Mouse (Mus musculus): Measurements from ENCODE around the gene Hs2st1. TPM values are rescaled to one million over a fixed set of nuclear protein-coding genes. Genes with fewer than 3 reads are reported as not detected.

The Hs2st1 gene
- polyA plus RNA-seq, 1 experiment from 2014 or later, result 2.2 TPM

GRCm38 (mm10) chr3:144501930-144502329 is 68.1 kb downstream of the Hs2st1 start:
- Histone ChIP-seq H3K36me3 (no peaks in the 10 kb centered on the region), H3K27me3 (no peaks in the 10 kb centered on the region), H3K9ac (no peak overlapping the region), H3K9me3 (replicated peaks) (no peaks in the 10 kb centered on the region), H3K4me3 (replicated peaks) (no peak overlapping the region), H3K4me2 (no peak overlapping the region), H3K27ac (no peak overlapping the region), H3K4me1 (replicated peaks) (peaks cover 13% of the 10 kb centered on the region)
- DNase-seq (no peak), ATAC-seq (ENCODE audit: low read depth) (no peak)
- 77% methylated on average over 7 of the region's 7 CpGs for WGBS (ENCODE audit: insufficient replicate concordance)

GRCm38 (mm10) chr3:144496762-144497161 is 73.2 kb downstream of the Hs2st1 start:
- DNase-seq (no peak), ATAC-seq (ENCODE audit: low read depth) (no peak)
- Histone ChIP-seq H3K27me3 (no peaks in the 10 kb centered on the region), H3K36me3 (no peaks in the 10 kb centered on the region), H3K27ac (no peak overlapping the region), H3K9me3 (replicated peaks) (no peaks in the 10 kb centered on the region), H3K4me1 (replicated peaks) (no peaks in the 10 kb centered on the region), H3K4me2 (no peak overlapping the region), H3K9ac (no peak overlapping the region), H3K4me3 (replicated peaks) (no peak overlapping the region)
- 74% methylated on average over 5 of the region's 5 CpGs for WGBS (ENCODE audit: insufficient replicate concordance)

GRCm38 (mm10) chr3:144494838-144495237 is 75.1 kb downstream of the Hs2st1 start:
- H3K27ac ChIP-seq, result no peak overlapping the region
- H3K9ac ChIP-seq, result no peak overlapping the region
- WGBS (ENCODE audit: insufficient replicate concordance), result 64% methylated on average over 5 of the region's 5 CpGs
- no peaks in the 10 kb centered on the region for H3K36me3 ChIP-seq
- no peak overlapping the region for H3K4me2 ChIP-seq
- H3K27me3 ChIP-seq, result no peaks in the 10 kb centered on the region
- H3K4me1 ChIP-seq (replicated peaks), result no peaks in the 10 kb centered on the region
- no peaks in the 10 kb centered on the region for H3K9me3 ChIP-seq (replicated peaks)
- no peak overlapping the region for H3K4me3 ChIP-seq (replicated peaks)
- DNase-seq, result no peak
- ATAC-seq (ENCODE audit: low read depth), result no peak

GRCm38 (mm10) chr3:144488787-144489186 is 81.2 kb downstream of the Hs2st1 start:
- 20% methylated on average over 2 of the region's 2 CpGs for WGBS (ENCODE audit: insufficient replicate concordance)
- Histone ChIP-seq H3K27me3 (no peaks in the 10 kb centered on the region), H3K36me3 (no peaks in the 10 kb centered on the region), H3K27ac (no peak overlapping the region), H3K4me3 (replicated peaks) (no peak overlapping the region), H3K9me3 (replicated peaks) (no peaks in the 10 kb centered on the region), H3K4me2 (no peak overlapping the region), H3K9ac (no peak overlapping the region), H3K4me1 (replicated peaks) (peaks cover 8% of the 10 kb centered on the region)
- ATAC-seq (ENCODE audit: low read depth) (peak; percentile 54; the same call in 1 of the 2 replicates), DNase-seq (no peak)

GRCm38 (mm10) chr3:144480595-144480994 is 89.4 kb downstream of the Hs2st1 start:
- Histone ChIP-seq H3K9ac (no peak overlapping the region), H3K27ac (no peak overlapping the region), H3K36me3 (no peaks in the 10 kb centered on the region), H3K4me2 (no peak overlapping the region), H3K4me3 (replicated peaks) (no peak overlapping the region), H3K9me3 (replicated peaks) (no peaks in the 10 kb centered on the region), H3K4me1 (replicated peaks) (no peaks in the 10 kb centered on the region), H3K27me3 (no peaks in the 10 kb centered on the region)
- no peak for ATAC-seq (ENCODE audit: low read depth)
- DNase-seq, result no peak
- 77% methylated on average over 5 of the region's 5 CpGs for WGBS (ENCODE audit: insufficient replicate concordance)

- no peaks in the 10 kb centered on the region for H3K27me3 ChIP-seq
These were observed 91.6 kb downstream of the Hs2st1 start for GRCm38 (mm10) chr3:144478427-144478794.

GRCm38 (mm10) chr3:144477707-144478426 is 92.1 kb downstream of the Hs2st1 start:
- ATAC-seq (ENCODE audit: low read depth) (no peak), DNase-seq (no peak)
- Histone ChIP-seq H3K36me3 (no peaks in the 10 kb centered on the region), H3K9me3 (replicated peaks) (no peaks in the 10 kb centered on the region), H3K27ac (no peak overlapping the region), H3K27me3 (no peaks in the 10 kb centered on the region), H3K4me1 (replicated peaks) (no peaks in the 10 kb centered on the region), H3K4me2 (no peak overlapping the region), H3K9ac (no peak overlapping the region), H3K4me3 (replicated peaks) (no peak overlapping the region)
- 82% methylated on average over 12 of the region's 12 CpGs for WGBS (ENCODE audit: insufficient replicate concordance)

More at GRCm38 (mm10) chr3:144478427-144478794, 91.6 kb downstream of the Hs2st1 start:
- no peaks in the 10 kb centered on the region for H3K4me1 ChIP-seq (replicated peaks)
- ATAC-seq (ENCODE audit: low read depth) (no peak), DNase-seq (no peak)
- H3K27ac ChIP-seq, result no peak overlapping the region
- 84% methylated on average over 7 of the region's 7 CpGs for WGBS (ENCODE audit: insufficient replicate concordance)
- no peak overlapping the region for H3K4me2 ChIP-seq
- no peaks in the 10 kb centered on the region for H3K36me3 ChIP-seq
- no peak overlapping the region for H3K9ac ChIP-seq
- no peak overlapping the region for H3K4me3 ChIP-seq (replicated peaks)
- no peaks in the 10 kb centered on the region for H3K9me3 ChIP-seq (replicated peaks)

- Histone ChIP-seq H3K4me2 (no peak overlapping the region), H3K4me1 (replicated peaks) (peaks cover under 1% of the 10 kb centered on the region; the same call in 1 of the 2 replicates), H3K27me3 (no peaks in the 10 kb centered on the region), H3K36me3 (no peaks in the 10 kb centered on the region), H3K4me3 (replicated peaks) (no peak overlapping the region), H3K27ac (no peak overlapping the region), H3K9ac (no peak overlapping the region), H3K9me3 (replicated peaks) (no peaks in the 10 kb centered on the region)
- WGBS (ENCODE audit: insufficient replicate concordance), result 79% methylated on average over 5 of the region's 5 CpGs
- no peak for DNase-seq
- ATAC-seq (ENCODE audit: low read depth), result no peak
These were observed 94.1 kb downstream of the Hs2st1 start for GRCm38 (mm10) chr3:144475891-144476290.

- DNase-seq (no peak), ATAC-seq (ENCODE audit: low read depth) (no peak)
- Histone ChIP-seq H3K4me3 (replicated peaks) (no peak overlapping the region), H3K36me3 (no peaks in the 10 kb centered on the region), H3K9me3 (replicated peaks) (no peaks in the 10 kb centered on the region), H3K4me2 (no peak overlapping the region), H3K27ac (no peak overlapping the region), H3K27me3 (no peaks in the 10 kb centered on the region), H3K9ac (no peak overlapping the region), H3K4me1 (replicated peaks) (peaks cover 5% of the 10 kb centered on the region; the same call in 1 of the 2 replicates)
- 68% methylated on average over 5 of the region's 5 CpGs for WGBS (ENCODE audit: insufficient replicate concordance)
These were observed 95.3 kb downstream of the Hs2st1 start for GRCm38 (mm10) chr3:144474726-144475125.

- no peak overlapping the region for H3K9ac ChIP-seq
- H3K4me2 ChIP-seq, result no peak overlapping the region
- no peak overlapping the region for H3K27ac ChIP-seq
- 80% methylated on average over 3 of the region's 3 CpGs for whole genome bisulfite sequencing (ENCODE audit: insufficient replicate concordance)
- H3K4me1 ChIP-seq (replicated peaks), result peaks cover 7% of the 10 kb centered on the region; the same call in 1 of the 2 replicates
- no peaks in the 10 kb centered on the region for H3K27me3 ChIP-seq
- DNase-seq (no peak), ATAC-seq (ENCODE audit: low read depth) (no peak)
- H3K36me3 ChIP-seq, result no peaks in the 10 kb centered on the region
- no peaks in the 10 kb centered on the region for H3K9me3 ChIP-seq (replicated peaks)
- H3K4me3 ChIP-seq (replicated peaks), result no peak overlapping the region
These were observed 98.0 kb downstream of the Hs2st1 start for GRCm38 (mm10) chr3:144471954-144472353.

GRCm38 (mm10) chr3:144470901-144471300 is 99.1 kb downstream of the Hs2st1 start:
- ATAC-seq (ENCODE audit: low read depth) (no peak), DNase-seq (no peak)
- no peak overlapping the region for H3K4me3 ChIP-seq (replicated peaks)
- no peaks in the 10 kb centered on the region for H3K27me3 ChIP-seq
- H3K9me3 ChIP-seq (replicated peaks), result no peaks in the 10 kb centered on the region
- WGBS (ENCODE audit: insufficient replicate concordance), result 74% methylated on average over 14 of the region's 14 CpGs
- no peak overlapping the region for H3K4me2 ChIP-seq
- no peak overlapping the region for H3K27ac ChIP-seq
- no peaks in the 10 kb centered on the region for H3K36me3 ChIP-seq
- H3K9ac ChIP-seq, result no peak overlapping the region
- peaks cover 7% of the 10 kb centered on the region; the same call in 1 of the 2 replicates for H3K4me1 ChIP-seq (replicated peaks)

- ATAC-seq (ENCODE audit: low read depth), result no peak
- Histone ChIP-seq H3K4me1 (replicated peaks) (peaks cover 7% of the 10 kb centered on the region; the same call in 1 of the 2 replicates), H3K27me3 (no peaks in the 10 kb centered on the region), H3K36me3 (peaks cover 9% of the 10 kb centered on the region; the same call in 1 of the 2 replicates), H3K9ac (no peak overlapping the region), H3K4me3 (replicated peaks) (no peak overlapping the region), H3K4me2 (no peak overlapping the region), H3K9me3 (replicated peaks) (no peaks in the 10 kb centered on the region), H3K27ac (no peak overlapping the region)
- 61% methylated on average over 10 of the region's 10 CpGs for WGBS (ENCODE audit: insufficient replicate concordance)
- no peak for DNase-seq
These were observed 102.5 kb downstream of the Hs2st1 start for GRCm38 (mm10) chr3:144467521-144467920.

All from liver, embryonic 13.5 days (tissue).